Mouse (Mus musculus) liver, embryonic 11.5 days (tissue): ENCODE data around the gene Pik3r5. TPM values are rescaled to one million over a fixed set of nuclear protein-coding genes. Genes with fewer than 3 reads are reported as not detected.

ENCODE experiments used
- ATAC-seq: fragments of 200-750 bp; cut with Nextera tagmentation; replicated peaks from 2 replicates; pipeline ENCODE4 v1.8.0; 2017; ENCODE audit warnings: moderate number of reproducible peaks, mild to moderate bottlenecking, moderate TSS enrichment, moderate library complexity; ENCODE audit not compliant: low FRiP score
- DNase-seq: peaks from one replicate; pipeline ENCODE4 v3.0.0-alpha.2; 2017; ENCODE audit warnings: low spot score
- H3K27ac ChIP-seq: fragments of 300-500 bp; sonication (generic); 2 replicates; pipeline ENCODE4 v1.5.1; 2014; ENCODE audit warnings: mild to moderate bottlenecking, low read depth, low read length, control low read depth
- H3K27me3 ChIP-seq: fragments of 300-500 bp; sonication (generic); replicated peaks from 2 replicates; pipeline ENCODE4 v1.6.1; 2014; ENCODE audit warnings: low read length, mixed read lengths; ENCODE audit not compliant: control insufficient read depth, insufficient read depth
- H3K36me3 ChIP-seq: fragments of 300-500 bp; sonication (generic); 2 replicates; pipeline ENCODE4 v1.6.1; 2014; ENCODE audit warnings: mild to moderate bottlenecking, low read length, moderate library complexity, mixed read lengths; ENCODE audit not compliant: control insufficient read depth, insufficient read depth
- H3K4me1 ChIP-seq: fragments of 300-500 bp; sonication (generic); replicated peaks from 2 replicates; pipeline ENCODE4 v1.6.1; 2014; ENCODE audit warnings: low read length, mixed read lengths; ENCODE audit not compliant: control insufficient read depth, insufficient read depth
- H3K4me2 ChIP-seq: fragments of 300-500 bp; sonication (generic); 2 replicates; pipeline ENCODE4 v1.6.1; 2014; ENCODE audit warnings: mild to moderate bottlenecking, control low read depth, moderate library complexity
- H3K4me3 ChIP-seq: fragments of 300-500 bp; sonication (generic); 2 replicates; pipeline ENCODE4 v1.5.1; 2014; ENCODE audit warnings: low read depth, low read length, control low read depth
- H3K9ac ChIP-seq: fragments of 300-500 bp; sonication (generic); 2 replicates; pipeline ENCODE4 v1.6.1; 2014; ENCODE audit warnings: low read depth, low read length, control low read depth
- H3K9me3 ChIP-seq: fragments of 300-500 bp; sonication (generic); 2 replicates; pipeline ENCODE4 v1.6.1; 2016; ENCODE audit warnings: low read length, inconsistent platforms, mixed read lengths; ENCODE audit not compliant: control insufficient read depth
- WGBS: fragments of 180-500 bp; shearing (Covaris S2); extraction: QIAGEN DNeasy Blood & Tissue Kit; methylation state at CpG from one replicate; pipeline ENCODE4 v1.1.7; 2014; 5-methylcytosine and 5-hydroxymethylcytosine counted together
- polyA plus RNA-seq: library from polyadenylated mRNA; unstranded; fragments of >200 nt; fragmentation: Nextera tagmentation; extraction: Ambion mirVana; gene quantifications from 2 replicates; pipeline ENCODE4 v1.2.1, GENCODE M21; 2014

Gene Pik3r5
- polyA plus RNA-seq, 1 experiment from 2014 or later: 0.56 TPM

DNA sequence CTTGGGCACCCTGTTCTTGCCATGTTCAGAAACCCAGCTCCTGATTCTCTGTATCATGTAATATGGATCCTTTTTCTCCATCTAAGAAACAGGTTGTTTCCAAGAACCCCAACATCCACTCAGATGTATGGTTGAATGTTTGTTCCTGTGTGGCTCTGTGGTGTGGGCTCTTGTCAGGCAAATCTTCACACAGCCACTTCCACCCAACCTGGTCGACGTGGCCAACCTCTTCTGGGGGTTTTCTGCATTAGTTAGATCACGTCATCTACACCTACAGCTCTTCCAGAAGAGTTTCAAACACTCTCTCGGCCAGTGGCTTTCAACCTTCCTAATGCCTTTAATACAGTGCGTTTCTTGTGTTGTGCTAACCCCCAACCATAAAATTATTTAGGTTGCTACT, 4.5 kb downstream of the Pik3r5 start:
- DNase-seq (no peak), ATAC-seq (no peak)
- H3K4me2 ChIP-seq: no peak overlapping the region
- H3K36me3 ChIP-seq: no peaks in the 10 kb centered on the region
- no peak overlapping the region for H3K9ac ChIP-seq
- WGBS: 71% methylated on average over 5 of the region's 5 CpGs
- no peak overlapping the region for H3K4me3 ChIP-seq
- H3K27ac ChIP-seq: no peak overlapping the region
- H3K4me1 ChIP-seq: no peaks in the 10 kb centered on the region; the same call in 1 of the 2 replicates
- H3K9me3 ChIP-seq: no peaks in the 10 kb centered on the region
- peaks cover 12% of the 10 kb centered on the region for H3K27me3 ChIP-seq

DNA sequence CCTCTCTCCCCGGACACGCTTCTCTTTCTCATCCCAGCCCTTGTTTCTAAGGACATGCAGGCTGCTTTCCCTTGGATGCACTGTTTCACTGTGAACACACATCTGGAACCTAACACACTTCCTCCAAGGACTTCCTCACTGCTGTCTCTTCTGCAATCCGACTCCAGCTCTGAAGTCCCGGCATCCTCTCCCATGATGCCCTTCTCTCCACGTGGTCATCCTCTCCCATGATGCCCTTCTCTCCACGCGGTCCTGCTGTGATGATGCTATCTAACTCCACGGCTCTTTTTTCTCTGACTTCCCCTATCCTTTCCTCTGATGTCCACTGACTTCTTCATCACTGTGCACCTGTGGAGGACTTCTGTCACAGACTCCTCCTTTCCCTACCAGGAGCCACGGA, 8.2 kb downstream of the Pik3r5 start:
- DNase-seq: no peak
- no peak for ATAC-seq
- H3K9me3 ChIP-seq: no peaks in the 10 kb centered on the region
- H3K27ac ChIP-seq: no peak overlapping the region
- H3K4me2 ChIP-seq: no peak overlapping the region
- H3K36me3 ChIP-seq: no peaks in the 10 kb centered on the region
- H3K4me1 ChIP-seq: no peaks in the 10 kb centered on the region
- H3K4me3 ChIP-seq: no peak overlapping the region
- 74% methylated on average over 9 of the region's 9 CpGs for WGBS
- H3K27me3 ChIP-seq: no peaks in the 10 kb centered on the region
- H3K9ac ChIP-seq: no peak overlapping the region

DNA sequence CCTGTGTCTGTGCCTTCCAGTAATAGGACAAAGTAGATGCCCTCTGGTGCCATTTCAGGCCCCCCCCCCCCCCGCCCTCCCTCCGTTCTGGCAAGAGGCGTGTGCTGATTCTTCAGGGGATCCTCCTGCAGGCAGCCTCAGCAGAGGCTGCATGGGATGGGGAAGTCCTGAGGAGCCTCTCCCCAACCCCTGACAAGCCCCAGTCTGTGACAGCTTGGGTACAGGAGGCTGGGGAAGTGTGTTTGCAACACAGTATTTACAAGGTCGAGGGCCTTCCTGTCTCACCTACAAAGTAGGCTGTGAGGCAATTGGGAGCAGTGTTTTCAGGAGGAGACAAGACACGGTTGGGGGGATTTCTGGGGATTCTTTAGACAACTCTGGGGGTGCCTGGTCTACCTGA, 9.0 kb downstream of the Pik3r5 start:
- no peak overlapping the region for H3K9ac ChIP-seq
- no peaks in the 10 kb centered on the region for H3K27me3 ChIP-seq
- H3K4me2 ChIP-seq: no peak overlapping the region
- no peaks in the 10 kb centered on the region for H3K9me3 ChIP-seq
- 65% methylated on average over 4 of the region's 5 CpGs for WGBS
- H3K27ac ChIP-seq: no peak overlapping the region
- ATAC-seq (no peak), DNase-seq (no peak)
- H3K36me3 ChIP-seq: no peaks in the 10 kb centered on the region
- no peaks in the 10 kb centered on the region for H3K4me1 ChIP-seq
- no peak overlapping the region for H3K4me3 ChIP-seq

DNA sequence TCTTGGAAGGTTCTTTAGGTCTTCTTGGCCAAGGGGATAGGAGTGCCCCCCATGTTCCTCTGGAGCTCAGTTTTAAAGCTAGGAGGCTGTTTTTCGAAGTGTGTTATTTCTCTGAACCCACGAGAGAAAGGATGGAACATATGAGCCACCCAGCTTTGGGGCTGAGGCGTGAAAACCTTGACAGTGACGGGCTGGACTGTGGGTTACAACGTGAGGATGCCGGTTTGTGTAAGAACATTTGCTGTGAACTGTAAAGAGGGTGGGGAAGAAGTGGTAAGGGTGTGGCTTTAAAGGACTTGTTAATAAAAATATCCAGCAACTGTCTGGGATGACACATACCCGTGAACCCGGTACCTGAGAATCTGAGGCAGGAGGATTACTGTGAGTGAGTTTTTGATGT, 10.4 kb downstream of the Pik3r5 start:
- no peaks in the 10 kb centered on the region for H3K9me3 ChIP-seq
- H3K4me2 ChIP-seq: no peak overlapping the region
- DNase-seq (no peak), ATAC-seq (no peak)
- no peaks in the 10 kb centered on the region for H3K27me3 ChIP-seq
- no peaks in the 10 kb centered on the region for H3K36me3 ChIP-seq
- H3K9ac ChIP-seq: no peak overlapping the region
- H3K27ac ChIP-seq: no peak overlapping the region
- no peak overlapping the region for H3K4me3 ChIP-seq
- H3K4me1 ChIP-seq: no peaks in the 10 kb centered on the region
- 75% methylated on average over 8 of the region's 8 CpGs for WGBS

DNA sequence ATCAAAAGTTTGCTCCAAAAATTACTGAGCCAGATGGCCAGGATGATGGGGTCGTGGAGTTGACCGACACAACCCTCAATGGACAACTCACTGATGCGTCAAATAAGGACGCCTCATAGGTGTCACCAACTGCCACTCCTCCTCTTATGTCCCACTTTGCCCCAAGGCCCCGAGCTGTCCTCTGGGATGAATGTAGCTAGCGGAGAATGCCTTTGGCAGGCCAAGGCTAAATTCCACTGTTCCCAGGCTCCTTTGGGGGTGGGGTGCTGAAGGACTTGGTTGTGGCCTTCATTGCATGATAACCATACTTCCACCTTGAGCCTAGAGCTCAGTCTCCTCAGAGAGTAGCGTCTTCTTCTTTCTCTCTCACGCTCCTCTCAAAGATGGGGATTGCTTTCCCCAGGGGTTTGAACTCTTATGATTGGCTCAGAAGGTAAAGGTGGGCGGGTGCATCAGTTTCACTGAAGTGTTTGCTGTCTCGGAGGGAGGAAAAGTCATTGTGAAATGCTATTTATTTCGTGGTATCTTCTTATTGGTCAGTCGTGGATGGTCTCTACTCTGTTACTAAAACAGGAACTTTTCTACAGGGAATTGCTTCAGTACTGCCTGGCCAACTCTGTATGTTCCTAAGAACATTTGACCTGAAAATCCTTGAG, 11.2 kb downstream of the Pik3r5 start:
- H3K9me3 ChIP-seq: no peaks in the 10 kb centered on the region
- no peak overlapping the region for H3K27ac ChIP-seq
- ATAC-seq (no peak), DNase-seq (no peak)
- H3K9ac ChIP-seq: no peak overlapping the region
- no peak overlapping the region for H3K4me2 ChIP-seq
- H3K4me3 ChIP-seq: no peak overlapping the region
- no peaks in the 10 kb centered on the region for H3K4me1 ChIP-seq
- H3K27me3 ChIP-seq: no peaks in the 10 kb centered on the region
- 66% methylated on average over 12 of the region's 12 CpGs for WGBS
- H3K36me3 ChIP-seq: no peaks in the 10 kb centered on the region

DNA sequence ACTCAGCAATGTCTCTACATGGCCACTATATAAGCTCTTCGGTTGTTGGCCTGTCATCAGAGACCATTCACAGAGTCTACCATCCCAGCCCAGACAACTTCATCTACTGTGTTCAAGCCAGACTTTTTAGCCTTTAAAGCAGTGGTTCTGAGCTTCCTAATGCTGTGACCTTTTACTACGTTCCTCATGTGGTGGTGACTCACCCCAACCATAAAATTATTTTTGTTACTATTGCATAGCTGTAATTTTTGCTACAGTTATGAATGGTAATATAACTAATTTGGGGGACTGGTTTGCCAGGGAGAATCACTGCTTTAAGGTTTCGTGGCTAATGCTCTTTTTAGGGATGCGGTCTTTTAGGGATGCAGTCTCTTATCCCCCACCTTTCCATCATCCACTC, 14.0 kb downstream of the Pik3r5 start:
- ATAC-seq (no peak), DNase-seq (no peak)
- Histone ChIP-seq H3K27ac (no peak overlapping the region), H3K4me2 (no peak overlapping the region), H3K4me3 (no peak overlapping the region), H3K27me3 (no peaks in the 10 kb centered on the region), H3K36me3 (no peaks in the 10 kb centered on the region), H3K9ac (no peak overlapping the region), H3K9me3 (no peaks in the 10 kb centered on the region), H3K4me1 (no peaks in the 10 kb centered on the region; the same call in 1 of the 2 replicates)
- WGBS: 79% methylated on average over 4 of the region's 4 CpGs

DNA sequence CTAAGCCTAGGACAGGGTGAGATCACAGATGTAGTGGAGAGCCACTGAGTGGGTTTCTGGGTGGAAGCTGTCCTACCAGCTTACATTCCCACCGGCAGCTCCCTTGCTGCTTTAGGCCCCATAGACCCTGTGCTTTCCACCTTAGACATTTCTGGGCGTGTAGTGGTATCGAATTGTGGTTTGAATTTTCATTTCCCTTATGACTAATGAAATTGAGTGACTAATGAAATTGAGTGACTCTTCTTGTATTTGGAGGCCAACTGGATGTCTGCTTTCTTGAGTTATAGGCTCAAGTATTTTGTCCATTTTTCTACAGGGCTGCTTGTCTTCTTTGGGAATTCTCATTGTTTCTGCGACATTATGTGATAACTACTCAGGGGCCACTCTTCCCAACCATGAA, 14.6 kb downstream of the Pik3r5 start:
- Histone ChIP-seq H3K27ac (no peak overlapping the region), H3K4me1 (no peaks in the 10 kb centered on the region; the same call in 1 of the 2 replicates), H3K4me2 (no peak overlapping the region), H3K9ac (no peak overlapping the region), H3K36me3 (no peaks in the 10 kb centered on the region), H3K4me3 (no peak overlapping the region), H3K27me3 (no peaks in the 10 kb centered on the region), H3K9me3 (no peaks in the 10 kb centered on the region)
- ATAC-seq: no peak
- WGBS: 88% methylated on average over 4 of the region's 4 CpGs
- no peak for DNase-seq

DNA sequence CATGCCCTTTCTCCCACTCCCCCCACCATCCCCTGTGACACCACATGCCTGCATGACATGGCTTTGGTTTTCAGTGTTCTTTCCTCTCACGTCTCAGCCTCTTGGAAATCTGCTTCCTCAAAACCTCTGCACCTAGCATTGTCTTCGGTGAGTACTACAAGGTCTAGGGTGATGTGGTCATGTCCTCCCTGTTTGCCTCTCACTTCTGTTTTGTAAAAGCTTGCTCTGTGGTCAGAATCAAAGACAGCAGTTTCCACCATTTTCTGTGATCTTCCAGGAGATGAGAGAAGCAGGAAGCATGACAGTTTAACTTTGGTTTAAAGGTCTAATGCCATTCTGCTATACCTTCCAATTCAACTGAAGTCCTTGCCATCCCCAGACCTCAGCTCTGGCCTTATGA, 15.3 kb downstream of the Pik3r5 start:
- Histone ChIP-seq H3K9me3 (no peaks in the 10 kb centered on the region), H3K9ac (no peak overlapping the region), H3K4me3 (no peak overlapping the region), H3K4me2 (no peak overlapping the region), H3K27ac (no peak overlapping the region), H3K27me3 (no peaks in the 10 kb centered on the region), H3K4me1 (no peaks in the 10 kb centered on the region; the same call in 1 of the 2 replicates), H3K36me3 (no peaks in the 10 kb centered on the region)
- no peak for ATAC-seq
- WGBS: 68% methylated on average over 2 of the region's 2 CpGs
- DNase-seq: no peak

DNA sequence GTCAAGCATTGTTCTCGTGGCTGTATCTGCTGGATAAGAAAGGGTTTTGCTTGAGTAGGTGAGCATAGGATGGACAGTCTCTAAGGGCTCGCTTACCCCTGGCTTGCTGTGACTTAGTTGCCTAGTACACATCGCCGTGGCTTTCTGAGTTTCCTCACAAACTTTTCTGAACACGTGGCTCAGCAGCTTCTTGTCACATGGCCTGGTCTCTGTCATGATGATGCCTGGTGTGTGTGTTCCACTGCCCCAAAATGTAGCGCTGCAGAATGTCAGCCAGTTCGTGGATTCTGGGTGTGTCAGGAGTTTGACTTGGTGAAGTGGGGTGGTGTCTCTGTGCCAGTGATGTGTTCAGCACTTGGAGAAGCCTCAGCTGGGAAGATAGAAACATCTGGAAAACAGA, 16.4 kb downstream of the Pik3r5 start:
- DNase-seq: no peak
- H3K27me3 ChIP-seq: no peaks in the 10 kb centered on the region
- H3K4me3 ChIP-seq: no peak overlapping the region
- no peaks in the 10 kb centered on the region for H3K9me3 ChIP-seq
- H3K36me3 ChIP-seq: no peaks in the 10 kb centered on the region
- WGBS: 68% methylated on average over 7 of the region's 7 CpGs
- no peaks in the 10 kb centered on the region; the same call in 1 of the 2 replicates for H3K4me1 ChIP-seq
- H3K4me2 ChIP-seq: no peak overlapping the region
- H3K9ac ChIP-seq: no peak overlapping the region
- no peak for ATAC-seq
- H3K27ac ChIP-seq: no peak overlapping the region
